Mouse (Mus musculus) embryonic facial prominence, embryonic 14.5 days (tissue): ENCODE measurements around the gene Zdhhc20. TPM values are rescaled to one million over a fixed set of nuclear protein-coding genes. Genes with fewer than 3 reads are reported as not detected.
"Not testable (repeated sequence)": the region's sequence is repeated elsewhere in the genome, so short reads cannot be mapped to it uniquely, and the experiment has no call there.

Source experiments
- ATAC-seq: fragments of 200-750 bp; cut with Nextera tagmentation; 2 replicates; pipeline ENCODE4 v1.8.0; 2017; ENCODE audit warnings: low read depth, moderate number of reproducible peaks, moderate TSS enrichment
- DNase-seq: peaks from one replicate; pipeline ENCODE4 v3.0.0-alpha.2; 2015; ENCODE audit warnings: low spot score
- H3K27ac ChIP-seq: fragments of 300-500 bp; sonication (generic); replicated peaks from 2 replicates; pipeline ENCODE4 v1.5.1; 2014; ENCODE audit warnings: low read depth, mild to moderate bottlenecking, low read length, moderate library complexity
- H3K27me3 ChIP-seq: fragments of 300-500 bp; sonication (generic); replicated peaks from 2 replicates; pipeline ENCODE4 v1.6.1; 2014; ENCODE audit warnings: low read length; ENCODE audit not compliant: control insufficient read depth, insufficient read depth
- H3K36me3 ChIP-seq: fragments of 300-500 bp; sonication (generic); 2 replicates; pipeline ENCODE4 v1.6.1; 2014; ENCODE audit warnings: low read length, mixed read lengths; ENCODE audit not compliant: control insufficient read depth, insufficient read depth
- H3K4me1 ChIP-seq: fragments of 300-500 bp; sonication (generic); 2 replicates; pipeline ENCODE4 v1.6.1; 2014; ENCODE audit warnings: antibody characterized with exemption, low read length; ENCODE audit not compliant: control insufficient read depth, insufficient read depth
- H3K4me2 ChIP-seq: fragments of 300-500 bp; sonication (generic); 2 replicates; pipeline ENCODE4 v1.6.1; 2014; ENCODE audit warnings: low read depth, mild to moderate bottlenecking, low read length, moderate library complexity, mixed read lengths
- H3K4me3 ChIP-seq: fragments of 300-500 bp; sonication (generic); 2 replicates; pipeline ENCODE4 v1.5.1; 2014; ENCODE audit warnings: low read depth, mild to moderate bottlenecking, low read length
- H3K9ac ChIP-seq: fragments of 300-500 bp; sonication (generic); 2 replicates; pipeline ENCODE4 v1.6.1; 2014; ENCODE audit warnings: low read depth, mild to moderate bottlenecking, low read length, moderate library complexity, mixed read lengths
- H3K9me3 ChIP-seq: fragments of 300-500 bp; sonication (generic); 2 replicates; pipeline ENCODE4 v1.6.1; 2016; ENCODE audit warnings: low read length; ENCODE audit not compliant: control insufficient read depth
- WGBS: fragments of 180-500 bp; shearing (Covaris S2); extraction: QIAGEN DNeasy Blood & Tissue Kit; methylation state at CpG from one replicate; pipeline ENCODE4 v1.1.7; 2014; 5-methylcytosine and 5-hydroxymethylcytosine counted together
- polyA plus RNA-seq: library from polyadenylated mRNA; unstranded; fragments of >200 nt; fragmentation: Nextera tagmentation; extraction: Ambion mirVana; gene quantifications from 2 replicates; pipeline ENCODE4 v1.2.1, GENCODE M21; 2014

Gene Zdhhc20
- polyA plus RNA-seq, 1 experiment from 2014 or later: 49.6 TPM

GRCm38 (mm10) chr14:57858601-57859000 is 31.5 kb downstream of the Zdhhc20 start:
- WGBS: 90% methylated on average over 2 of the region's 2 CpGs
- Histone ChIP-seq H3K4me1 (no peaks in the 10 kb centered on the region), H3K4me2 (no peak overlapping the region), H3K4me3 (no peak overlapping the region), H3K27me3 (no peaks in the 10 kb centered on the region), H3K27ac (no peak overlapping the region), H3K9ac (no peak overlapping the region), H3K9me3 (no peaks in the 10 kb centered on the region), H3K36me3 (peaks cover 48% of the 10 kb centered on the region)
- DNase-seq (no peak), ATAC-seq (no peak)

DNA sequence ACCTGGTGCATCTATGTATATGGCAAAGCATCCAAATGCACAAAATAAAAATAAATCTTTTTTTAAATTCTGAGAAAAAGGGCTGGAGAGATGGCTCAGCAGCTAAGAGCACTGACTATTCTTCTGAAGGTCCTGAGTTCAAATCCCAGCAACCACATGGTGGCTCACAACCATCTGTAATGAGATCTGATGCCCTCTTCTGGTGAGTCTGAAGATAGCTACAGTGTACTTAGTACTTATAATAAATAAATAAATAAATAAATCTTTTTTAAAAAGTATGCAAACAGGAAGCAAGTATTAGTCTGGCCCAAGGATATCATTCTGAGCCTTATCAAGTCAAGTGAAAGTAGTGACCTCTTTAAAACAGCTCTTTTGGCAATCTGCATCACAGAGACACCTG is 34.0 kb downstream of the Zdhhc20 start:
- H3K36me3 ChIP-seq: peaks cover 55% of the 10 kb centered on the region
- H3K4me2 ChIP-seq, ATAC-seq: not testable (repeated sequence)

DNA sequence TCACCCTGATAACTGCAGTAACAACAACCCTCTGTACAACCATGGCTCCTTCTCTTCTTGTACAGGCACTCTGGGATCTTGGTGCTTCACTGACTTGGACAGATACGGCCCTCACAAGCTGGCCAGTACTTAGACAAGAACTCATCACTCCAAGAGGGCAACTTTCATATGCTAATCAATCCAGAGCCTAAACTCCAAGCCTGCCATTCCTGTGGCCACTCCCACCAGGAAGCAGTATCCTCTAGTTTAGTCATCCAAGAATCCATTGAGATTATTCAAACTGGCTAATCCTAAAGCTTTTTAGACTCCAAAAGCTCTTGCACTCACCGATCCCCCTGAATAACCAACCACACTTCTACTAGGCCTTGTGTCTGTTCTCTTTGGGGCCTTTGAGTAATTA is 37.1 kb downstream of the Zdhhc20 start:
- 90% methylated on average over 2 of the region's 2 CpGs for WGBS
- no peaks in the 10 kb centered on the region for H3K9me3 ChIP-seq
- no peaks in the 10 kb centered on the region for H3K27me3 ChIP-seq
- ATAC-seq: no peak
- no peak overlapping the region for H3K9ac ChIP-seq
- no peak overlapping the region for H3K4me2 ChIP-seq
- H3K4me3 ChIP-seq: no peak overlapping the region
- H3K4me1 ChIP-seq: no peaks in the 10 kb centered on the region
- H3K36me3 ChIP-seq: peaks cover 62% of the 10 kb centered on the region
- DNase-seq: no peak
- no peak overlapping the region for H3K27ac ChIP-seq

More for the DNA sequence above, 34.0 kb downstream of the Zdhhc20 start:
- H3K27ac ChIP-seq, H3K4me1 ChIP-seq, H3K27me3 ChIP-seq, H3K9ac ChIP-seq, H3K9me3 ChIP-seq, H3K4me3 ChIP-seq, DNase-seq: not testable (repeated sequence)

- ATAC-seq: no peak
- no peaks in the 10 kb centered on the region for H3K9me3 ChIP-seq
- peaks cover 59% of the 10 kb centered on the region for H3K36me3 ChIP-seq
- no peak overlapping the region for H3K4me2 ChIP-seq
- no peaks in the 10 kb centered on the region for H3K4me1 ChIP-seq
- 84% methylated on average over 3 of the region's 3 CpGs for WGBS
- H3K4me3 ChIP-seq: no peak overlapping the region
- no peak overlapping the region for H3K27ac ChIP-seq
- no peak overlapping the region for H3K9ac ChIP-seq
- no peaks in the 10 kb centered on the region for H3K27me3 ChIP-seq
- no peak for DNase-seq
Observed at GRCm38 (mm10) chr14:57850330-57850729, 39.7 kb downstream of the Zdhhc20 start.

- Histone ChIP-seq H3K36me3 (peaks cover 71% of the 10 kb centered on the region), H3K4me2 (no peak overlapping the region), H3K27me3 (no peaks in the 10 kb centered on the region), H3K4me3 (no peak overlapping the region), H3K27ac (no peak overlapping the region), H3K4me1 (no peaks in the 10 kb centered on the region), H3K9ac (no peak overlapping the region), H3K9me3 (no peaks in the 10 kb centered on the region)
- DNase-seq (no peak), ATAC-seq (no peak)
- WGBS: 91% methylated on average over 2 of the region's 2 CpGs
Observed at GRCm38 (mm10) chr14:57848646-57849045, 41.4 kb downstream of the Zdhhc20 start.

- not testable (repeated sequence) for DNase-seq, H3K9me3 ChIP-seq, H3K27ac ChIP-seq, H3K27me3 ChIP-seq, H3K9ac ChIP-seq, H3K4me2 ChIP-seq, H3K4me3 ChIP-seq, H3K4me1 ChIP-seq, ATAC-seq
- peaks cover 65% of the 10 kb centered on the region for H3K36me3 ChIP-seq
- 84% methylated on average over 5 of the region's 5 CpGs for WGBS
Observed at GRCm38 (mm10) chr14:57848061-57848460, 42.0 kb downstream of the Zdhhc20 start.

DNA sequence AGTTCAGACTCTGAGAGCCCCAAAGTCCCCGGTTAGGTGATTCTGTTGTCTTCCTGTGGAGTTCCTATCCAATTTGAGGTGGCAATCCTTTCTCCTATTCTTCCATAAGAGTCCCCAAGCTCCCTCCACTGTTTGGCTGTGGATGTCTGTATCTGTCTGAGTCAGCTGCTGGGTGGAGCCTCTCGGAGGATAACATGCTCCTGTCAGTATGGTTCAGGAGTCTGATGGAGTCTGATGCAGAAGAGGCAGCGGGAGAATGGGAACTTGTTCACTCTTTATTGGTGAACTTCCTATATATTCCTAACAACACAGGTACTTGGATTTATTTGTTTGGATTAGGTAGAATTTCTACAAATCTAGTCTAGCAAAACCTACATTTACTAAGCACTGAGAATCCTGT is 45.5 kb downstream of the Zdhhc20 start:
- no peak for DNase-seq
- no peak for ATAC-seq
- Histone ChIP-seq H3K27ac (no peak overlapping the region), H3K4me1 (no peaks in the 10 kb centered on the region), H3K4me3 (no peak overlapping the region), H3K4me2 (no peak overlapping the region), H3K9ac (no peak overlapping the region), H3K27me3 (no peaks in the 10 kb centered on the region), H3K9me3 (no peaks in the 10 kb centered on the region), H3K36me3 (peaks cover 61% of the 10 kb centered on the region)
- WGBS: 85% methylated on average over 3 of the region's 3 CpGs

- Histone ChIP-seq H3K27ac (no peak overlapping the region), H3K4me3 (no peak overlapping the region)
- no peak for ATAC-seq
Observed at GRCm38 (mm10) chr14:57835157-57835556, 54.9 kb downstream of the Zdhhc20 start.

DNA sequence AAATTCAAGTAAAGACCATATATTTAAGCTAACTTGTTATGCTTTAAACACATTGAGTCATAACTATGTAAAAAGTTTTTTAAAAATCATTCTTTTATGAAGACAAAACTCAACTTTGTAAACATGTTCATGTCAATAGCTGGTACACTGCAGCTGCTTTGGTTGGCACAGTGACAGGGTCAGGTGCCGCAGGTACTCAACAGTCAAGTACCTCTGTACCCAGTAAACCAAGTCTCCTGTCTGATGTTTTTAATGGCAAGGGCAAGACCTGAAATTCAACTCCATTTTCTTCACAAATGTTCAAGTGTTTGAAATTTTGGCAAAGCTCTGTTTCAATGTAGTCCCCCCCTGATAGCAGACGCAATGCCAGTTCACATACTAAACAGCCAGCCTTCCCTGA is 56.5 kb downstream of the Zdhhc20 start:
- Histone ChIP-seq H3K27ac (no peak overlapping the region), H3K4me2 (no peak overlapping the region), H3K4me3 (no peak overlapping the region), H3K27me3 (no peaks in the 10 kb centered on the region), H3K9ac (no peak overlapping the region), H3K9me3 (no peaks in the 10 kb centered on the region), H3K4me1 (no peaks in the 10 kb centered on the region), H3K36me3 (peaks cover 44% of the 10 kb centered on the region)
- DNase-seq (no peak), ATAC-seq (no peak)
- WGBS: 94% methylated on average over 2 of the region's 2 CpGs

More at GRCm38 (mm10) chr14:57835157-57835556, 54.9 kb downstream of the Zdhhc20 start:
- DNase-seq: no peak
- WGBS: 94% methylated on average over 10 of the region's 10 CpGs
- no peak overlapping the region for H3K9ac ChIP-seq
- H3K27me3 ChIP-seq: no peaks in the 10 kb centered on the region
- peaks cover 55% of the 10 kb centered on the region for H3K36me3 ChIP-seq
- no peak overlapping the region for H3K4me2 ChIP-seq
- H3K4me1 ChIP-seq: no peaks in the 10 kb centered on the region
- H3K9me3 ChIP-seq: no peaks in the 10 kb centered on the region
